Mouse (Mus musculus): ENCODE results near the gene Mfsd4b1. TPM values are rescaled to one million over a fixed set of nuclear protein-coding genes. Genes with fewer than 3 reads are reported as not detected.
A peak's percentile ranks its signal among the peaks of the same experiment; 100 is the strongest.

Mfsd4b1 gene
- 1 to 10 TPM; 1.9 to 2.9 TPM for total RNA-seq (2021)
- long read RNA-seq, experiment 1, partial matches to known transcripts, result 0 of 1 reads
- long read RNA-seq, experiment 1, other reads (novel, unspliced or antisense), result 0 of 1 reads
- long read RNA-seq, experiment 2, partial matches to known transcripts, result 0 of 1 reads
- long read RNA-seq, experiment 2, other reads (novel, unspliced or antisense), result 0 of 1 reads

- DNase-seq, result peak; percentile 89 to 91
Observed at GRCm38 (mm10) chr10:40024554-40025428, at the start of gene Mfsd4b1. TSS of gene Mfsd4b1 (minus strand) at chr10:40025268.

- DNase-seq, result no peak
Observed at GRCm38 (mm10) chr10:40073608-40074007, 48.5 kb upstream of the Mfsd4b1 start.

- no peak for DNase-seq
Observed at GRCm38 (mm10) chr10:40070684-40071083, 45.6 kb upstream of the Mfsd4b1 start.

GRCm38 (mm10) chr10:40069270-40069669 is 44.2 kb upstream of the Mfsd4b1 start:
- DNase-seq, result peak; percentile 75 to 81

GRCm38 (mm10) chr10:40068595-40068994 is 43.5 kb upstream of the Mfsd4b1 start:
- peak; percentile 53 to 58 for DNase-seq

- DNase-seq, result no peak
Observed at GRCm38 (mm10) chr10:40067529-40067928, 42.5 kb upstream of the Mfsd4b1 start.

- DNase-seq, result no peak
Observed at GRCm38 (mm10) chr10:40067071-40067470, 42.0 kb upstream of the Mfsd4b1 start.

- DNase-seq, result no peak
Observed at GRCm38 (mm10) chr10:40065357-40065756, 40.3 kb upstream of the Mfsd4b1 start.

- DNase-seq, result no peak
Observed at GRCm38 (mm10) chr10:40063291-40063890, 38.3 kb upstream of the Mfsd4b1 start.

- DNase-seq, result no peak
Observed at GRCm38 (mm10) chr10:40062812-40063211, 37.7 kb upstream of the Mfsd4b1 start.

GRCm38 (mm10) chr10:40061926-40062325 is 36.9 kb upstream of the Mfsd4b1 start:
- no peak for DNase-seq

GRCm38 (mm10) chr10:40058786-40059120 is 33.7 kb upstream of the Mfsd4b1 start:
- no peak for DNase-seq

GRCm38 (mm10) chr10:40058062-40058785 is 33.2 kb upstream of the Mfsd4b1 start:
- DNase-seq, result no peak

GRCm38 (mm10) chr10:40057615-40058014 is 32.5 kb upstream of the Mfsd4b1 start:
- no peak for DNase-seq

- no peak for DNase-seq
Observed at GRCm38 (mm10) chr10:40054455-40054854, 29.4 kb upstream of the Mfsd4b1 start.

GRCm38 (mm10) chr10:40053896-40054295 is 28.8 kb upstream of the Mfsd4b1 start:
- DNase-seq, result no peak

- peak; percentile 29 to 64 for DNase-seq
Observed at GRCm38 (mm10) chr10:40053257-40053895, 28.3 kb upstream of the Mfsd4b1 start.

GRCm38 (mm10) chr10:40051997-40052396 is 26.9 kb upstream of the Mfsd4b1 start:
- no peak for DNase-seq

GRCm38 (mm10) chr10:40050763-40051162 is 25.7 kb upstream of the Mfsd4b1 start:
- DNase-seq, result no peak

GRCm38 (mm10) chr10:40041339-40041738 is 16.3 kb upstream of the Mfsd4b1 start:
- peak; percentile 21 to 23 for DNase-seq

- no peak for DNase-seq
Observed at GRCm38 (mm10) chr10:40036686-40037560, 11.9 kb upstream of the Mfsd4b1 start.

All from heart, adult 18-20 months (tissue).